Mouse (Mus musculus): ENCODE results near the gene Cntn5. TPM values are rescaled to one million over a fixed set of nuclear protein-coding genes. Genes with fewer than 3 reads are reported as not detected.

Gene Cntn5
- polyA plus RNA-seq, 1 experiment: not detected

DNA sequence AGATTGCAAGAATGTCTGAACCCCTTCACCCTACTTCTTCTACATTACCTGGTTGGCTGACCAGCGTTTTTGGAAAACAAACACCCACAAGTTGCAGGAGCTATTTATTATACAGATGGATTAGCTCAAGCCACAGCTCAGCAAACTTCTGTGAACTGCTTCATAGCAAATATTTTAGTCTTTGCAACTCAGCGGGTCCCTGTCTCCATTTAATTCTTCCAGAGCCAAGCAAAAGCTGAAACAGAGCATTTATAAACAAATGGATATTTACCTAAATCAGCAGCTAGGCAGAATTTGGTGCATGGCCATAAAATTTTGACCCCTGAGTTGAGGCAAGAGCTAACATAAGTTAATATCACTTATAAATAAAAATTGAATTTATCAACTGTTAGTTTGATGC lies 921.4 kb downstream of the Cntn5 start:
- H3K36me3 ChIP-seq (ENCODE audit: control insufficient read depth, insufficient read depth): no peaks in the 10 kb centered on the region
- no peaks in the 10 kb centered on the region for H3K79me2 ChIP-seq (ENCODE audit: control insufficient read depth, insufficient read depth)
- H3K4me2 ChIP-seq (ENCODE audit: low read depth): no peak overlapping the region
- TF ChIP-seq E2F4 (IDR thresholded peaks at IDR 0.05; ENCODE audit: insufficient read depth) (no peak), REST (IDR thresholded peaks at IDR 0.05; ENCODE audit: insufficient read depth, insufficient read length) (no peak), USF1 (IDR thresholded peaks at IDR 0.05; ENCODE audit: low read depth) (no peak), MYOD1 (IDR thresholded peaks at IDR 0.05; ENCODE audit: control insufficient read depth in 1 of 3, insufficient read length in 2 of 3, low read depth in 2 of 3) (no peak), POLR2AphosphoS2 (IDR thresholded peaks at IDR 0.05; ENCODE audit: insufficient read length, low read depth) (no peak), SRF (IDR thresholded peaks at IDR 0.05; ENCODE audit: control insufficient read depth, insufficient read length, low read depth) (no peak), TCF3 (IDR thresholded peaks at IDR 0.05; ENCODE audit: insufficient read length, low read depth) (no peak), TCF12 (IDR thresholded peaks at IDR 0.05; ENCODE audit: insufficient read depth, poor library complexity, severe bottlenecking) (no peak), MYOG (IDR thresholded peaks at IDR 0.05; ENCODE audit: control insufficient read depth in 1 of 3, insufficient read depth in 1 of 3, insufficient read length in 2 of 3, low read depth in 2 of 3) (no peak), POLR2A (IDR thresholded peaks at IDR 0.05; ENCODE audit: insufficient read length, low read depth) (no peak), MAX (IDR thresholded peaks at IDR 0.05; ENCODE audit: low read depth) (no peak), CEBPB (IDR thresholded peaks at IDR 0.05; ENCODE audit: insufficient read depth, poor library complexity, severe bottlenecking) (no peak)
- no peak overlapping the region for H3K4me3 ChIP-seq
- no peaks in the 10 kb centered on the region for H3K27me3 ChIP-seq (ENCODE audit: control insufficient read depth, insufficient read depth, insufficient read length)
- no peak overlapping the region for H3ac ChIP-seq (ENCODE audit: control insufficient read depth, insufficient read length)

DNA sequence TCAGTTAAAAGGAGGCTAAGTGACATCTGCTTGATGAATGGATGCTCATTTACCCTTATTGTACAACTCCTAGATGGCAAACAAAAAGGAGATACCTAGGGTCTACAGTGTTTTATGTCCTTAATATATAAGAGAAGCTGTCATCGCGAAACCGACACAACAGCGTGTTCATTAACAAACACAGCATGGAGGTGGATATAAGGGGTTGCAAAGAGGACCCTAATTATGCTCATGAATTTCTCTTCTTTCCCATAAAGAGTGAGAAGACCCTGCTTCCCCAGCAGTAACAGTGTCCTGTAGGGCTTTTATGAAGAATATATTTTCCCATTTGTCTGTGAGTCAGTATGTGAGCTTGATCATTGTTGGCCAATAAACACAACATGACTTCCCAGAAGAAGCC lies 939.2 kb downstream of the Cntn5 start:
- Histone ChIP-seq H3ac (ENCODE audit: control insufficient read depth, insufficient read length) (no peak overlapping the region), H3K79me2 (ENCODE audit: control insufficient read depth, insufficient read depth) (no peaks in the 10 kb centered on the region), H3K27me3 (ENCODE audit: control insufficient read depth, insufficient read depth, insufficient read length) (no peaks in the 10 kb centered on the region), H3K4me2 (ENCODE audit: low read depth) (no peak overlapping the region), H3K4me3 (no peak overlapping the region), H3K36me3 (ENCODE audit: control insufficient read depth, insufficient read depth) (no peaks in the 10 kb centered on the region)
- TF ChIP-seq POLR2AphosphoS2 (IDR thresholded peaks at IDR 0.05; ENCODE audit: insufficient read length, low read depth) (no peak), MYOD1 (IDR thresholded peaks at IDR 0.05; ENCODE audit: control insufficient read depth in 1 of 3, insufficient read length in 2 of 3, low read depth in 2 of 3) (no peak), E2F4 (IDR thresholded peaks at IDR 0.05; ENCODE audit: insufficient read depth) (no peak), POLR2A (IDR thresholded peaks at IDR 0.05; ENCODE audit: insufficient read length, low read depth) (no peak), TCF12 (IDR thresholded peaks at IDR 0.05; ENCODE audit: insufficient read depth, poor library complexity, severe bottlenecking) (no peak), MAX (IDR thresholded peaks at IDR 0.05; ENCODE audit: low read depth) (no peak), SRF (IDR thresholded peaks at IDR 0.05; ENCODE audit: control insufficient read depth, insufficient read length, low read depth) (no peak), TCF3 (IDR thresholded peaks at IDR 0.05; ENCODE audit: insufficient read length, low read depth) (no peak), MYOG (IDR thresholded peaks at IDR 0.05; ENCODE audit: control insufficient read depth in 1 of 3, insufficient read depth in 1 of 3, insufficient read length in 2 of 3, low read depth in 2 of 3) (no peak), CEBPB (IDR thresholded peaks at IDR 0.05; ENCODE audit: insufficient read depth, poor library complexity, severe bottlenecking) (no peak)

DNA sequence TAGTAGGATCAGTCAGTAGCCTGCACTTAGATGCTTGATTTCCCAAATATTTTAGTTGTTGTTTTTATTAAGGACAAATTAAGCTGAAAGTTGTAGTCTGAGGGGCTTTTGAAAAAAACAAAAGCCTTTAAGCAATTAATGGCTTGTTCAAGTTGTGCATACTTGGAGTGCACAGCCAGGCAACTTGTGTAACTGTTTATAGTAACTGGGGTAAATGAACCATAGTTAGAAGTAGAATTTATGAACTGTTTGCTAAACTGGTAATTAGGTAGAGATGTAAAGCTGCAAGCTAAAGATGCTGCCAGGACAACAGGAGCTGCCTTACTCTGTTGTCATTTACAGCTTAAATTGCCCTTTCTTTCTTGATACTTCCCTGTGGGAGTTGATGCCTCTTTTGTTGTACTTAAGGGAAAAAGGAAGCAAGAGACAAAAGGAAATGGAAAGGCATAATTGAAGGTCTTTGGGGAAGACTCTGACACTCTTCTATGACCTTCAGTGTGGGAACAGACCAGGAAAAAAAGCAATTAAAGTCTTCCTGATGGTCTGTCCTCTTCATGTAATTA lies 943.9 kb downstream of the Cntn5 start:
- H3K36me3 ChIP-seq (ENCODE audit: control insufficient read depth, insufficient read depth): no peaks in the 10 kb centered on the region
- TF ChIP-seq TCF12 (IDR thresholded peaks at IDR 0.05; ENCODE audit: insufficient read depth, poor library complexity, severe bottlenecking) (no peak), POLR2A (IDR thresholded peaks at IDR 0.05; ENCODE audit: insufficient read length, low read depth) (no peak), E2F4 (IDR thresholded peaks at IDR 0.05; ENCODE audit: insufficient read depth) (no peak), TCF3 (IDR thresholded peaks at IDR 0.05; ENCODE audit: insufficient read length, low read depth) (no peak), MYOG (IDR thresholded peaks at IDR 0.05; ENCODE audit: control insufficient read depth in 1 of 3, insufficient read depth in 1 of 3, insufficient read length in 2 of 3, low read depth in 2 of 3) (no peak), USF1 (IDR thresholded peaks at IDR 0.05; ENCODE audit: low read depth) (no peak), MAX (IDR thresholded peaks at IDR 0.05; ENCODE audit: low read depth) (no peak), REST (IDR thresholded peaks at IDR 0.05; ENCODE audit: insufficient read depth, insufficient read length) (no peak), POLR2AphosphoS2 (IDR thresholded peaks at IDR 0.05; ENCODE audit: insufficient read length, low read depth) (no peak), SRF (IDR thresholded peaks at IDR 0.05; ENCODE audit: control insufficient read depth, insufficient read length, low read depth) (no peak), CEBPB (IDR thresholded peaks at IDR 0.05; ENCODE audit: insufficient read depth, poor library complexity, severe bottlenecking) (no peak), MYOD1 (IDR thresholded peaks at IDR 0.05; ENCODE audit: control insufficient read depth in 1 of 3, insufficient read length in 2 of 3, low read depth in 2 of 3) (no peak)
- H3K79me2 ChIP-seq (ENCODE audit: control insufficient read depth, insufficient read depth): no peaks in the 10 kb centered on the region
- H3K4me3 ChIP-seq: no peak overlapping the region
- no peak overlapping the region for H3ac ChIP-seq (ENCODE audit: control insufficient read depth, insufficient read length)
- no peaks in the 10 kb centered on the region for H3K27me3 ChIP-seq (ENCODE audit: control insufficient read depth, insufficient read depth, insufficient read length)
- H3K4me2 ChIP-seq (ENCODE audit: low read depth): no peak overlapping the region

DNA sequence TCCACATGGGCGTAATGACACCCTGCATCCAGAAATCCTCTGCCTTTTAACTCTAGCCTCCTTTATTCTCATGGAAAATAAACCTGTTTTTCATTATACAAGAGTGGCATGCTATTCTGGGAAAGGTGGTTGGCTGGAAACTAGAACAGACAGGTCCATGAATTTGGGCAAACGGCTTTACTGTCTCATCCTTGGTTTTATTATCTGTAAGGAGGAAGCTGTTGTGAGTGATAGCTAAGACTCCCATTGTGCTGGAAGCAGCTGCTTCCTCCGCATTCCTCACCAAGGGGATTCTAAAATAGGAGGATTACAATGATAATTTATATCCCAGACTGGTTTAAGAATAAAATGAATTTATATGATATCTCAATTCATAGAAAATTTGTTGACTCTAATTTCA lies 955.2 kb downstream of the Cntn5 start:
- H3K4me2 ChIP-seq (ENCODE audit: low read depth): no peak overlapping the region
- no peak overlapping the region for H3K4me3 ChIP-seq
- H3K79me2 ChIP-seq (ENCODE audit: control insufficient read depth, insufficient read depth): no peaks in the 10 kb centered on the region
- no peak for TF ChIP-seq TCF3 (IDR thresholded peaks at IDR 0.05; ENCODE audit: insufficient read length, low read depth)
- TF ChIP-seq USF1 (IDR thresholded peaks at IDR 0.05; ENCODE audit: low read depth): no peak
- no peak for TF ChIP-seq TCF12 (IDR thresholded peaks at IDR 0.05; ENCODE audit: insufficient read depth, poor library complexity, severe bottlenecking)
- TF ChIP-seq SRF (IDR thresholded peaks at IDR 0.05; ENCODE audit: control insufficient read depth, insufficient read length, low read depth): no peak
- TF ChIP-seq POLR2A (IDR thresholded peaks at IDR 0.05; ENCODE audit: insufficient read length, low read depth): no peak
- no peak for TF ChIP-seq POLR2AphosphoS2 (IDR thresholded peaks at IDR 0.05; ENCODE audit: insufficient read length, low read depth)
- no peak for TF ChIP-seq E2F4 (IDR thresholded peaks at IDR 0.05; ENCODE audit: insufficient read depth)
- TF ChIP-seq REST (IDR thresholded peaks at IDR 0.05; ENCODE audit: insufficient read depth, insufficient read length): no peak
- no peak for TF ChIP-seq MAX (IDR thresholded peaks at IDR 0.05; ENCODE audit: low read depth)
- TF ChIP-seq MYOG (IDR thresholded peaks at IDR 0.05; ENCODE audit: control insufficient read depth in 1 of 3, insufficient read depth in 1 of 3, insufficient read length in 2 of 3, low read depth in 2 of 3): no peak
- no peak for TF ChIP-seq CEBPB (IDR thresholded peaks at IDR 0.05; ENCODE audit: insufficient read depth, poor library complexity, severe bottlenecking)
- no peak for TF ChIP-seq MYOD1 (IDR thresholded peaks at IDR 0.05; ENCODE audit: control insufficient read depth in 1 of 3, insufficient read length in 2 of 3, low read depth in 2 of 3)
- no peak overlapping the region for H3ac ChIP-seq (ENCODE audit: control insufficient read depth, insufficient read length)
- H3K36me3 ChIP-seq (ENCODE audit: control insufficient read depth, insufficient read depth): no peaks in the 10 kb centered on the region
- no peaks in the 10 kb centered on the region for H3K27me3 ChIP-seq (ENCODE audit: control insufficient read depth, insufficient read depth, insufficient read length)

Data from myocyte (in vitro differentiated cells).